Mouse (Mus musculus): ENCODE measurements around the gene Hist1h3e. TPM values are rescaled to one million over a fixed set of nuclear protein-coding genes. Genes with fewer than 3 reads are reported as not detected.

The Hist1h3e gene
- polyA plus RNA-seq, 1 experiment: 43.8 TPM

Other genes starting within 250 kb of the Hist1h3e start
- gene Zfp322a, start 193.2 kb downstream of the Hist1h3e start, polyA plus RNA-seq (2012; rRNA removed; ENCODE audit: low replicate concordance): 0.09 and 0.11 TPM in 2 replicates
- 0.78 and 1.2 TPM in 2 replicates for gene Abt1, start 138.5 kb downstream of the Hist1h3e start, polyA plus RNA-seq (2012; rRNA removed; ENCODE audit: low replicate concordance)
- 0.04 TPM in 1 of 2 replicates, not detected in the other for gene Btn1a1, start 96.5 kb downstream of the Hist1h3e start, polyA plus RNA-seq (2012; rRNA removed; ENCODE audit: low replicate concordance)
- not detected in 2 replicates for gene Btn2a2, start 73.5 kb downstream of the Hist1h3e start, polyA plus RNA-seq (2012; rRNA removed; ENCODE audit: low replicate concordance)
- gene Hist1h4h, start 31.3 kb downstream of the Hist1h3e start, polyA plus RNA-seq (2012; rRNA removed; ENCODE audit: low replicate concordance): 12.7 and 22.9 TPM in 2 replicates
- gene Hist1h2af, start 28.5 kb downstream of the Hist1h3e start, polyA plus RNA-seq (2012; rRNA removed; ENCODE audit: low replicate concordance): 782 and 1,968 TPM in 2 replicates
- gene Hist1h3g, start 26.9 kb downstream of the Hist1h3e start, polyA plus RNA-seq (2012; rRNA removed; ENCODE audit: low replicate concordance): 41.4 and 47.8 TPM in 2 replicates
- 3.4 and 4.2 TPM in 2 replicates for gene Hist1h2bh, start 19.0 kb downstream of the Hist1h3e start, polyA plus RNA-seq (2012; rRNA removed; ENCODE audit: low replicate concordance)
- 12.4 and 14.5 TPM in 2 replicates for gene Hist1h3f, start 18.3 kb downstream of the Hist1h3e start, polyA plus RNA-seq (2012; rRNA removed; ENCODE audit: low replicate concordance)
- gene Hist1h4f, start 10.7 kb downstream of the Hist1h3e start, polyA plus RNA-seq (2012; rRNA removed; ENCODE audit: low replicate concordance): 6.2 and 12.0 TPM in 2 replicates
- 0.11 and 0.13 TPM in 2 replicates for gene Hist1h1d, start 9.1 kb downstream of the Hist1h3e start, polyA plus RNA-seq (2012; rRNA removed; ENCODE audit: low replicate concordance)
- 11.9 and 48.7 TPM in 2 replicates for gene Hist1h2ae, start 8.9 kb upstream of the Hist1h3e start, polyA plus RNA-seq (2012; rRNA removed; ENCODE audit: low replicate concordance)
- gene Hist1h2bg, start 9.0 kb upstream of the Hist1h3e start, polyA plus RNA-seq (2012; rRNA removed; ENCODE audit: low replicate concordance): 29.6 and 41.4 TPM in 2 replicates
- 13.2 and 22.0 TPM in 2 replicates for gene Hist1h2bf, start 11.8 kb upstream of the Hist1h3e start, polyA plus RNA-seq (2012; rRNA removed; ENCODE audit: low replicate concordance)
- gene Hist1h2ad, start 12.0 kb upstream of the Hist1h3e start, polyA plus RNA-seq (2012; rRNA removed; ENCODE audit: low replicate concordance): 3.7 and 15.3 TPM in 2 replicates
- gene Hist1h3d, start 13.4 kb upstream of the Hist1h3e start, polyA plus RNA-seq (2012; rRNA removed; ENCODE audit: low replicate concordance): 13.1 and 33.1 TPM in 2 replicates
- gene Hist1h4d, start 19.2 kb upstream of the Hist1h3e start, polyA plus RNA-seq (2012; rRNA removed; ENCODE audit: low replicate concordance): 7.5 and 12.3 TPM in 2 replicates
- gene Hist1h2be, start 58.8 kb upstream of the Hist1h3e start, polyA plus RNA-seq (2012; rRNA removed; ENCODE audit: low replicate concordance): 1.4 and 1.6 TPM in 2 replicates
- gene Hist1h1e, start 60.2 kb upstream of the Hist1h3e start, polyA plus RNA-seq (2012; rRNA removed; ENCODE audit: low replicate concordance): 2.3 and 2.7 TPM in 2 replicates
- 1.3 and 5.1 TPM in 2 replicates for gene Hist1h2ac, start 121.6 kb upstream of the Hist1h3e start, polyA plus RNA-seq (2012; rRNA removed; ENCODE audit: low replicate concordance)
- 151 and 487 TPM in 2 replicates for gene Hist1h2bc, start 121.8 kb upstream of the Hist1h3e start, polyA plus RNA-seq (2012; rRNA removed; ENCODE audit: low replicate concordance)
- not detected in 2 replicates for gene Hist1h1t, start 133.4 kb upstream of the Hist1h3e start, polyA plus RNA-seq (2012; rRNA removed; ENCODE audit: low replicate concordance)
- gene Hist1h4c, start 136.1 kb upstream of the Hist1h3e start, polyA plus RNA-seq (2012; rRNA removed; ENCODE audit: low replicate concordance): 4.4 and 18.3 TPM in 2 replicates
- gene Hfe, start 148.5 kb upstream of the Hist1h3e start, polyA plus RNA-seq (2012; rRNA removed; ENCODE audit: low replicate concordance): 5.9 and 6.9 TPM in 2 replicates
- gene Hist1h1c, start 176.4 kb upstream of the Hist1h3e start, polyA plus RNA-seq (2012; rRNA removed; ENCODE audit: low replicate concordance): 19.5 and 49.1 TPM in 2 replicates
- gene Hist1h3c, start 183.2 kb upstream of the Hist1h3e start, polyA plus RNA-seq (2012; rRNA removed; ENCODE audit: low replicate concordance): 35.9 and 40.8 TPM in 2 replicates
- 18.7 and 20.8 TPM in 2 replicates for gene Hist1h2bb, start 184.4 kb upstream of the Hist1h3e start, polyA plus RNA-seq (2012; rRNA removed; ENCODE audit: low replicate concordance)
- 22.8 and 64.3 TPM in 2 replicates for gene Hist1h2ab, start 188.8 kb upstream of the Hist1h3e start, polyA plus RNA-seq (2012; rRNA removed; ENCODE audit: low replicate concordance)
- 30.7 and 39.7 TPM in 2 replicates for gene Hist1h3b, start 189.9 kb upstream of the Hist1h3e start, polyA plus RNA-seq (2012; rRNA removed; ENCODE audit: low replicate concordance)
- 9.6 and 14.6 TPM in 2 replicates for gene Hist1h4b, start 194.6 kb upstream of the Hist1h3e start, polyA plus RNA-seq (2012; rRNA removed; ENCODE audit: low replicate concordance)
- 6.3 and 13.5 TPM in 2 replicates for gene Hist1h4a, start 198.9 kb upstream of the Hist1h3e start, polyA plus RNA-seq (2012; rRNA removed; ENCODE audit: low replicate concordance)
- 21.3 and 31.3 TPM in 2 replicates for gene Hist1h3a, start 200.0 kb upstream of the Hist1h3e start, polyA plus RNA-seq (2012; rRNA removed; ENCODE audit: low replicate concordance)
- gene Hist1h1a, start 201.3 kb upstream of the Hist1h3e start, polyA plus RNA-seq (2012; rRNA removed; ENCODE audit: low replicate concordance): 0.74 and 1.2 TPM in 2 replicates
- 0.71 and 3.3 TPM in 2 replicates for gene Trim38, start 207.5 kb upstream of the Hist1h3e start, polyA plus RNA-seq (2012; rRNA removed; ENCODE audit: low replicate concordance)
- 0.06 TPM in 1 of 2 replicates, not detected in the other for gene Slc17a2, start 244.6 kb upstream of the Hist1h3e start, polyA plus RNA-seq (2012; rRNA removed; ENCODE audit: low replicate concordance)

All from duodenum, adult 2 months (tissue).